Mouse (Mus musculus) spleen, adult 2 months (tissue): ENCODE measurements around the gene Cdkl3.

Experiments
- CTCF ChIP-seq: fragments of 200-500 bp; IDR thresholded peaks from 2 replicates; pipeline ENCODE4 v1.5.1; 2011; ENCODE audit warnings: mild to moderate bottlenecking, inconsistent platforms; ENCODE audit not compliant: insufficient read depth, insufficient read length, insufficient replicate concordance; ENCODE audit errors: extremely low read depth
- POLR2A ChIP-seq: fragments of 200-500 bp; IDR thresholded peaks from 2 replicates; pipeline ENCODE4 v1.6.1; 2011; ENCODE audit warnings: low read depth, low read length, inconsistent platforms

GRCm38 (mm10) chr11:52011541-52011940 lies 7.5 kb downstream of the Cdkl3 start:
- TF ChIP-seq CTCF (no peak), POLR2A (no peak)
